Mouse (Mus musculus): ENCODE data around the gene Gm20671. TPM values are rescaled to one million over a fixed set of nuclear protein-coding genes. Genes with fewer than 3 reads are reported as not detected.
"Not testable (repeated sequence)": the region's sequence is repeated elsewhere in the genome, so short reads cannot be mapped to it uniquely, and the experiment has no call there.

Gm20671 gene
- total and polyA plus RNA-seq, 2 experiments from 2014 or later: 0.88 TPM; not detected in 1

DNA sequence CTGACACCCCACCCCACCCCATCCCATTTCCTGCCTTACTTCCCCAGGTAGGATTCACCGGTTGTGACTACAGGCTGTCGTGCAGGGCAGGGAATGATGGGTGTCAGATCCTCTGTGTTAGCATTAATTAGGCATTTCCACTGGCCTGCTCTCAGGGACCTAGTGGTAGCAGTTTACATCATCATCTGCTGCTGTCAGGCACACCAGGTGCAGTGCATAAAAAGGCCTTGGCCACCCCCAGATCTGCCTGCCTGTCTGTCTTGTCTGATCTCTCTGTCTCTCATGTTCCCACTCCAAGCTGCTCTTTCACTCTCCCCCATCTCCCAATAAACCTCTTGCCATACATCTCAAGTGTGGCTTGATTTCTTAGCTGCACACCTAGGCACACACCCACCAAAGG lies 75.2 kb downstream of the Gm20671 start:
- H3K4me2 ChIP-seq (ENCODE audit: low read depth, low read length): no peak overlapping the region
- no peaks in the 10 kb centered on the region for H3K27me3 ChIP-seq (ENCODE audit: control insufficient read depth, insufficient read depth, low read length)
- H3K4me1 ChIP-seq (ENCODE audit: control insufficient read depth, insufficient read depth): no peaks in the 10 kb centered on the region
- WGBS: 60% methylated on average over 2 of the region's 2 CpGs
- TF ChIP-seq EP300 (IDR thresholded peaks at IDR 0.05; ENCODE audit: low read depth) (no peak), CTCF (IDR thresholded peaks at IDR 0.05; ENCODE audit: low read depth) (no peak)
- no peak overlapping the region for H3K27ac ChIP-seq (ENCODE audit: low read depth)
- DNase-seq (ENCODE audit: low spot score) (no peak), ATAC-seq (ENCODE audit: insufficient read depth, low read depth) (no peak)
- H3K9me3 ChIP-seq (replicated peaks; ENCODE audit: control insufficient read depth, low read length): no peaks in the 10 kb centered on the region
- H3K9ac ChIP-seq (replicated peaks; ENCODE audit: low read depth, low read length): no peak overlapping the region
- H3K36me3 ChIP-seq (replicated peaks; ENCODE audit: control insufficient read depth, insufficient read depth, low read length): no peaks in the 10 kb centered on the region
- no peak overlapping the region for H3K4me3 ChIP-seq (ENCODE audit: low read depth, low read length)

DNA sequence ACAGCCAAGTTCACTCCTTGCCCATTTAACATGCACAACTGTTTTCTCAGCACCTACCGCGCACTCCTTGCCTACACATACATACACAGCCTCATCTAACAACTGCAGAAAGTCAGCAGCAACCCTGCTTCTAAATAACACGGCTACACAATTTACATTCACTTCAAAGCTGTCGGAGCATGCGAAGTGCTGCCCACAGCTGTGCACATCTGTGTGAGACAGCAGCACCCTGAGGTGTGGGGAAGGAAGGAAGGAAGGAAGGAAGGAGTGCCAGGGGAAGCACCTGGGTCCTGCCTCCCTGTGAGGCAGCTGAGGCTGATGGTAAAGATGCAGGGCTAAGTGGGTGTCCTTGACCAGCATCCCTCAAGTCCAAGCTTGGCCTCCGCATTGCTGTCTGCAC lies 78.0 kb downstream of the Gm20671 start:
- no peak for ATAC-seq (ENCODE audit: insufficient read depth, low read depth)
- 87% methylated on average over 6 of the region's 6 CpGs for WGBS
- no peak overlapping the region for H3K27ac ChIP-seq (ENCODE audit: low read depth)

DNA sequence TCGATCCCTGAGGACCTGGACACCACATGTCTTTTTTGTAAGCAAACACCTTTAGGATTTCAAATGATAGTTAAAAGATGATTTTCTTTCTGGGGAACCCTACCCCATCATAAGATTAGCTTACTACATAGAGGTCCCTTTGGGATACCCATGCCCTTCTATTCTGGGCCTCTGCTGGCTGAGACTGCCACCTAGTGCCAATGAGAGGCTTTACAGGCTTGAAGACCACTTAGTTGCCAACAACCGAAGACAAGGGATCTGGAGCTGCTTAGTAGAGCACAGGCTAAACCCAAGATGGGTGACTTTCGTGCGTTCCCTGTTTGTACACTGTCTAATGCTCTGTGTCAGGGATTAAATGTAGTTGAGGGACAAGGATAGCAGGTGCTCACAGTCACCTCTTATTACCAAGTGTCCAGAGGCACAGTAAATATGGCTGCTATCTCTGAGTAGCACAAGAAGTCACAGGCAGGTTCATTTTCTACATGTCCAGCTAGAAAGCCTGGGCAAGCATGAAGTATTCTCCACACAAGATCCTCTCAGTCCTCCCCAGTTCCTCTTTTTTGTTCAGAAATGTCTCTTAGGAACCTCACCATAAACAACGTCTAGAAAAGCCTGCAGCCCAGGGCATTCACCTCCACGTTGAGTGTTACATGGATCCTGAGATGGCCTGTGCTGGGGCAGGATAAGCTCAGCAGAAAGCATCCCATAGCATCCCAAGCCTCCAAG lies 79.1 kb downstream of the Gm20671 start:
- no peaks in the 10 kb centered on the region for H3K36me3 ChIP-seq (replicated peaks; ENCODE audit: control insufficient read depth, insufficient read depth, low read length)
- ATAC-seq (ENCODE audit: insufficient read depth, low read depth): no peak
- peaks cover 9% of the 10 kb centered on the region; the same call in 1 of the 2 replicates for H3K4me1 ChIP-seq (ENCODE audit: control insufficient read depth, insufficient read depth)
- H3K9me3 ChIP-seq (replicated peaks; ENCODE audit: control insufficient read depth, low read length): no peaks in the 10 kb centered on the region
- H3K27ac ChIP-seq (ENCODE audit: low read depth): no peak overlapping the region
- H3K4me2 ChIP-seq (ENCODE audit: low read depth, low read length): no peak overlapping the region
- no peak overlapping the region for H3K4me3 ChIP-seq (ENCODE audit: low read depth, low read length)
- TF ChIP-seq CTCF (IDR thresholded peaks at IDR 0.05; ENCODE audit: low read depth): peak; percentile 90
- no peak for TF ChIP-seq EP300 (IDR thresholded peaks at IDR 0.05; ENCODE audit: low read depth)
- 55% methylated on average over 6 of the region's 6 CpGs for WGBS
- H3K9ac ChIP-seq (replicated peaks; ENCODE audit: low read depth, low read length): no peak overlapping the region
- no peaks in the 10 kb centered on the region for H3K27me3 ChIP-seq (ENCODE audit: control insufficient read depth, insufficient read depth, low read length)
- peak; percentile 69 for DNase-seq (ENCODE audit: low spot score)

More for the DNA sequence above, 78.0 kb downstream of the Gm20671 start:
- Histone ChIP-seq H3K4me1 (ENCODE audit: control insufficient read depth, insufficient read depth) (peaks cover 9% of the 10 kb centered on the region; the same call in 1 of the 2 replicates), H3K4me2 (ENCODE audit: low read depth, low read length) (no peak overlapping the region), H3K36me3 (replicated peaks; ENCODE audit: control insufficient read depth, insufficient read depth, low read length) (no peaks in the 10 kb centered on the region), H3K27me3 (ENCODE audit: control insufficient read depth, insufficient read depth, low read length) (no peaks in the 10 kb centered on the region), H3K9ac (replicated peaks; ENCODE audit: low read depth, low read length) (no peak overlapping the region), H3K4me3 (ENCODE audit: low read depth, low read length) (no peak overlapping the region), H3K9me3 (replicated peaks; ENCODE audit: control insufficient read depth, low read length) (no peaks in the 10 kb centered on the region)
- DNase-seq (ENCODE audit: low spot score): no peak
- TF ChIP-seq EP300 (IDR thresholded peaks at IDR 0.05; ENCODE audit: low read depth) (no peak), CTCF (IDR thresholded peaks at IDR 0.05; ENCODE audit: low read depth) (no peak)

DNA sequence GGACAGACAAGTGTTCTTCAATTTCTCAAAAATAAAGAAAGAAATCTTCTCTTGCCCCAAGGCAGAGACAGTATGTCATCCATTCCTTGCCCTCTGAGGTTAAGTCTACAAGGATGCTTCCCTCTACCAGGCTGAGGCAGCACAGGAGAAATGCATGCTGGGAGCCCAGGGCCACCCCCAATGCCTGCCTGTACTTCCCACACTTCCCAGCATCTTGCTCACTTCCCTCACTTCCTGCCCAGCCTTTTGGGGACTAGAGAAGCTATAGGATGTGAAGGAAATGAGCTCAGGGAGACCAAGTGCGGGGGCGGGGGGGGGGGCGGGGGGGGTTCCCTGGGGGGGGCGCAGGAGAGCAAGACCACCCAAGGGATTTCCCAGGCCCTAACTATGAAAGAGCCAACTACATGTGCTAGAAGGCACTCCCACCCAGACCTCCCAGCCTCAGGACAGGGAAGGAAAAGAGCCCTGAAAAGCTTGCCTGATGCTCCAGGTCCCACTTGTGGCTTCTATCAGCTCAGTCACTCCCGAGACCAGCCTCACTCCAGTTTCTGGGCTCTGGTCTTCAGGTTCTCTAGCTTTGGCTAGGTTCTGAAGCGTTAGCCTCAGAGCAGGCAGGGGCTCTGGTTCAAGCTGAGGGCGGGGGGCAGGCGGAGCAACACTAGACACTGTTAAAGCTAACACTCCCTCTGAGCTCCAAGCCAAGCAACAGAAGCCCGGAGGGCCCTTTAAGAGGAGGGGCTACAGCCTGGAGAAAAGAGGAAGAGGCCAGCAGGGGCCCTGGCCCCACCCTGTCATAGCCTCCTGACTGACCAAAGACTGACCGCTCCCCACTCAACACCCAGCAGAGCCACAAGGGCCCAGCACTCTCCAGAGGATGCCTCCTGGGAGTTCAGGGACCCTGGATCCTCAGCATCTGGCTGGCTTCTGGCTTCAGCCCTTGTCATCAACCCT lies 80.9 kb downstream of the Gm20671 start:
- peak overlapping the region; percentile 50 for H3K9ac ChIP-seq (replicated peaks; ENCODE audit: low read depth, low read length)
- peak; percentile 93 for ATAC-seq (ENCODE audit: insufficient read depth, low read depth)
- H3K4me2 ChIP-seq (ENCODE audit: low read depth, low read length): peak overlapping the region; percentile 56

DNA sequence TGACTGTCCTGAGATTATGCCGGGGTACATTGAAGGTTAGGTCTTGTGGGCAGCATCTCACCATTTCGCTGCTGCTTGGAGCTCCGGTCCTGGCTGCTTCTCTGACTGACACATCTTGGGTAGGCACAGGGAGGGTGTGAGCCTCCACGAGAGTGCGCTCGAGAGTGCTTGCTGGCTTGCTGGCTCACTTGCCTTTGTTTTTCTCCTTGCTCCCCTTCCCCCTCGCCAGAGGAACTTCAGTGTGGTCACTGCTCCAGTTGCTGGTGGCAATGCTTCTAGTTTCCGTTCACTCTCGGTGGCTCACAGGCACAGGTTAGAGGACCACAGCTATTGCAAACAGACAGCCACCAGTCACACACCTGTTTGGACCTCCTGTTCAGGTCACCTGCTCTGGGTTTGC lies 84.8 kb downstream of the Gm20671 start:
- TF ChIP-seq EP300 (IDR thresholded peaks at IDR 0.05; ENCODE audit: low read depth): no peak
- TF ChIP-seq CTCF (IDR thresholded peaks at IDR 0.05; ENCODE audit: low read depth): peak; percentile 21; the same call in 1 of the 2 replicates
- WGBS: 65% methylated on average over 9 of the region's 9 CpGs
- no peaks in the 10 kb centered on the region for H3K27me3 ChIP-seq (ENCODE audit: control insufficient read depth, insufficient read depth, low read length)

More for the DNA sequence above, 80.9 kb downstream of the Gm20671 start:
- H3K4me3 ChIP-seq (ENCODE audit: low read depth, low read length): peak overlapping the region; percentile 45
- H3K27ac ChIP-seq (ENCODE audit: low read depth): peak overlapping the region; percentile 87
- H3K4me1 ChIP-seq (ENCODE audit: control insufficient read depth, insufficient read depth): peaks cover 9% of the 10 kb centered on the region; the same call in 1 of the 2 replicates
- TF ChIP-seq CTCF (IDR thresholded peaks at IDR 0.05; ENCODE audit: low read depth): peak; percentile 0; the same call in 1 of the 2 replicates
- TF ChIP-seq EP300 (IDR thresholded peaks at IDR 0.05; ENCODE audit: low read depth): no peak
- H3K36me3 ChIP-seq (replicated peaks; ENCODE audit: control insufficient read depth, insufficient read depth, low read length): no peaks in the 10 kb centered on the region
- 15% methylated on average over 8 of the region's 10 CpGs for WGBS
- no peaks in the 10 kb centered on the region for H3K27me3 ChIP-seq (ENCODE audit: control insufficient read depth, insufficient read depth, low read length)
- no peaks in the 10 kb centered on the region for H3K9me3 ChIP-seq (replicated peaks; ENCODE audit: control insufficient read depth, low read length)
- DNase-seq (ENCODE audit: low spot score): peak; percentile 89

DNA sequence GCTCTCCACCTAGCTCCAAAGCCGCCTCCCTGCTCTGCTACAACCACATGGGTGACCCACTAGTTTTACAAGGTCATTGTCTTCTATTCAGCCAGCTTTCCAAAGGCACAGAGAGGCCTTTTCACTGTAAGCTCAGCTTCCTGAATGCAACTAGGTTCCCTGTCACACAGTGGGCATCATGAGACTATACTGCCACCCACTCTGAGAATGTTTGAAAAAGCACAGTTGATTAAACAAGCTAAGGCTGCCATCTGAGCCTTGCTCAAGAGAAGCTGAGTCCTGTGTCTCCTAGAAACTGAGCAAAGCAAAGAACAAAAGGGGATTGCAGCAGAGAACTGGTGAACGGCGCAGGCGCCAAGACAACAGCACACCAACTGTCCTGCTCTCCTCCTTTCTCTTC lies 85.5 kb downstream of the Gm20671 start:
- not testable (repeated sequence) for H3K4me1 ChIP-seq (ENCODE audit: control insufficient read depth, insufficient read depth); H3K27ac ChIP-seq (ENCODE audit: low read depth); H3K9me3 ChIP-seq (replicated peaks; ENCODE audit: control insufficient read depth, low read length); H3K4me2 ChIP-seq (ENCODE audit: low read depth, low read length); ATAC-seq (ENCODE audit: insufficient read depth, low read depth); H3K9ac ChIP-seq (replicated peaks; ENCODE audit: low read depth, low read length); H3K36me3 ChIP-seq (replicated peaks; ENCODE audit: control insufficient read depth, insufficient read depth, low read length); H3K4me3 ChIP-seq (ENCODE audit: low read depth, low read length); H3K27me3 ChIP-seq (ENCODE audit: control insufficient read depth, insufficient read depth, low read length); DNase-seq (ENCODE audit: low spot score)
- WGBS: 87% methylated on average over 4 of the region's 4 CpGs

More for the DNA sequence above, 84.8 kb downstream of the Gm20671 start:
- no peak for DNase-seq (ENCODE audit: low spot score)
- Histone ChIP-seq H3K27ac (ENCODE audit: low read depth) (no peak overlapping the region), H3K36me3 (replicated peaks; ENCODE audit: control insufficient read depth, insufficient read depth, low read length) (no peaks in the 10 kb centered on the region), H3K4me2 (ENCODE audit: low read depth, low read length) (no peak overlapping the region), H3K4me1 (ENCODE audit: control insufficient read depth, insufficient read depth) (peaks cover 9% of the 10 kb centered on the region; the same call in 1 of the 2 replicates), H3K9me3 (replicated peaks; ENCODE audit: control insufficient read depth, low read length) (no peaks in the 10 kb centered on the region), H3K4me3 (ENCODE audit: low read depth, low read length) (no peak overlapping the region), H3K9ac (replicated peaks; ENCODE audit: low read depth, low read length) (no peak overlapping the region)
- ATAC-seq (ENCODE audit: insufficient read depth, low read depth): no peak

DNA sequence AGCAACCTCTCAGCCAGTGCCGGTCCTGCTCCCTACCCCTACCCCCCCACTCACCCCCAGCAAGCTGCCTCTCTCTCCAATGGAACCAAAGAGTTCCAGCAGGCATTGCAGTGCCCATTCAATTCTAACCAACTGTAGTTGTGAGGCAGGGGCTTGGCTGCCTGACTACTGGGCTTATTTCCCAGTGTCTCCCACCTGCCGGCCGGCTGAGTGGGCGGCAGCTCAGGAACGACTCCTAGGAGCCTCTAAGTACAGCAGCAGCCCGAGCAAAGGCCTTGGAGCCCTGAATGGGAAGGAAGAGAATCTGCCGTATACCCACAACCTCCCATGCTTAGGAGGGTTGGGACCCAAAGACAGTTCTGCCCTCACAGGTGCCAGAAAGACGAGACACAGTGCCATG lies 86.1 kb downstream of the Gm20671 start:
- H3K36me3 ChIP-seq (replicated peaks; ENCODE audit: control insufficient read depth, insufficient read depth, low read length); H3K9me3 ChIP-seq (replicated peaks; ENCODE audit: control insufficient read depth, low read length); H3K27ac ChIP-seq (ENCODE audit: low read depth); H3K4me1 ChIP-seq (ENCODE audit: control insufficient read depth, insufficient read depth); H3K4me2 ChIP-seq (ENCODE audit: low read depth, low read length); H3K27me3 ChIP-seq (ENCODE audit: control insufficient read depth, insufficient read depth, low read length); DNase-seq (ENCODE audit: low spot score); H3K9ac ChIP-seq (replicated peaks; ENCODE audit: low read depth, low read length); ATAC-seq (ENCODE audit: insufficient read depth, low read depth); H3K4me3 ChIP-seq (ENCODE audit: low read depth, low read length): not testable (repeated sequence)
- whole genome bisulfite sequencing: 86% methylated on average over 8 of the region's 8 CpGs

Measured in heart, postnatal 0 days (tissue).